Mouse (Mus musculus): ENCODE results near the gene Impdh2. TPM values are rescaled to one million over a fixed set of nuclear protein-coding genes. Genes with fewer than 3 reads are reported as not detected.

Gene Impdh2
- total RNA-seq, 2 experiments from 2014 or later, result 63.4 to 68.4 TPM

DNA sequence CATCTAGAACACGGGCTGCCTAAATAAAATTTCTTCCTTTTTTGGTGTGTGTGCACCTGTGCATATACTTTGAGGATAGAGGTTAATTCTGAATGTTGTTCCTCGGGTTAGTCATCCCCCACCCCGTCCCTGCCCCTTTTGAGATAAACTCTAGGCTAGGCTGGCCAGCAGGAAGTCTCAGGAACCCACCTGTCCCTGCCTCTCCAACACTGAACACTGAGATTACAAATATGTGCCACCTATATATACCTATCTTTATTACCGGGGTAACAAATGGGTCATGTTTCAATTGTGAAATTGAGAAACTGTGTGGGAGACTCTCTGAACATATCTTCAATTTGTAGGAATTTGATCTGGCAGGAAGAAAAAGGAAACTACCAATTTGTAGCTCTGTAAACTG is 48.8 kb downstream of the Impdh2 start:
- DNase-seq, result no peak

DNA sequence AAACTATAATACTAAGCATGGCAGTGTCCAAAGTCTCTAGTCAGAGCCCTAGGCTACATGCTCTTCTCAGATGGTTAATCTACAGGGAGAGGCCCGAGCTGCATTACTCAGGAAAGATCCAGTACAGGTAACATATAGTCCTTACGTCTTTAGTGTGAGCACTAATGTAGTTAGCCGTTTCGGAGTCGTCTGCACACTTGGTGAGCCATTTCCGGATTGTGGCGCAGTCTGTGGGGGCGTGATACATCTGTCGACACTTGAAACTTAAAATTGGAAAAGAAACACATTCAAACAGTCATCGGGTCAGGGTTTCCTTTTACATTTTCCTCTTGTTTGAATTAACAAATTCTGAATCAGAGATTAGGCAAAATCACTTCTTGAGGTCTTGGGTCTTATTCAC is 51.4 kb downstream of the Impdh2 start:
- DNase-seq, result no peak

Small RNA genes within 50 kb of the gene (microRNA-seq; reads per million reads assigned to microRNA genes)
- gene Gm24083, result 0 reads per million in 2 experiments
- 0 reads per million in 2 experiments for gene Mir191
- gene Mir425, result 873 to 1,086 reads per million in 2 experiments

Other genes with a start within 250 kb of the Impdh2 start
- 10 to 100 TPM; 61.2 to 62.8 TPM for gene Gpx1, start 221.4 kb upstream of the Impdh2 start, total RNA-seq (2021)
- 100 to 1,000 TPM; 107 to 110 TPM for gene Usp4, start 212.4 kb upstream of the Impdh2 start, total RNA-seq (2021)
- gene 1700102P08Rik, start 167.5 kb upstream of the Impdh2 start, total RNA-seq (2021), result 1 to 10 TPM; 2.6 to 2.9 TPM
- gene Ccdc36, start 131.8 kb upstream of the Impdh2 start, total RNA-seq (2021), result under 1 TPM in 1 of 2 experiments, not detected in 1; 0.18 TPM
- not detected for gene BC048562, start 123.8 kb upstream of the Impdh2 start, total RNA-seq (2021)
- gene Ccdc71, start 99.8 kb upstream of the Impdh2 start, total RNA-seq (2021), result 10 to 100 TPM; 32.0 to 37.2 TPM
- 10 to 100 TPM; 16.6 to 18.1 TPM for gene Klhdc8b, start 98.7 kb upstream of the Impdh2 start, total RNA-seq (2021)
- 10 to 100 TPM; 25.1 to 34.4 TPM for gene Lamb2, start 80.5 kb upstream of the Impdh2 start, total RNA-seq (2021)
- gene Usp19, start 69.7 kb upstream of the Impdh2 start, total RNA-seq (2021), result 100 to 1,000 TPM; 140 to 165 TPM
- gene Qars, start 52.6 kb upstream of the Impdh2 start, total RNA-seq (2021), result 10 to 100 TPM; 72.1 to 88.7 TPM
- 100 to 1,000 TPM; 139 to 141 TPM for gene Qrich1, start 43.5 kb upstream of the Impdh2 start, total RNA-seq (2021)
- gene Ndufaf3, start 7.1 kb downstream of the Impdh2 start, total RNA-seq (2021), result 10 to 100 TPM; 52.6 to 66.3 TPM
- gene Dalrd3, start 9.6 kb downstream of the Impdh2 start, total RNA-seq (2021), result 100 to 1,000 TPM in 1 of 2 experiments, 10 to 100 TPM in 1; 98.7 to 109 TPM
- 100 to 1,000 TPM; 106 to 107 TPM for gene Wdr6, start 18.5 kb downstream of the Impdh2 start, total RNA-seq (2021)
- 10 to 100 TPM; 93.1 to 93.2 TPM for gene P4htm, start 37.4 kb downstream of the Impdh2 start, total RNA-seq (2021)
- gene Arih2, start 89.1 kb downstream of the Impdh2 start, total RNA-seq (2021), result 10 to 100 TPM; 50.7 to 54.2 TPM
- 10 to 100 TPM; 15.7 to 17.5 TPM for gene Slc25a20, start 101.8 kb downstream of the Impdh2 start, total RNA-seq (2021)
- gene Prkar2a, start 129.0 kb downstream of the Impdh2 start, total RNA-seq (2021), result 10 to 100 TPM; 41.4 to 48.1 TPM
- gene Ip6k2, start 223.5 kb downstream of the Impdh2 start, total RNA-seq (2021), result 100 to 1,000 TPM; 233 to 259 TPM
- 10 to 100 TPM; 70.3 TPM for gene Nckipsd, start 248.1 kb downstream of the Impdh2 start, total RNA-seq (2021)

All from layer of hippocampus, postnatal 36 days (tissue).